Mouse (Mus musculus): ENCODE results near the gene Lrrk1.

- TF ChIP-seq MAFK (IDR thresholded peaks at IDR 0.05; ENCODE audit: insufficient read depth, low read depth, low read length), result no peak
- TF ChIP-seq CHD2 (IDR thresholded peaks at IDR 0.05; ENCODE audit: low read depth, low read length), result no peak
- no peak for TF ChIP-seq ZC3H11A (IDR thresholded peaks at IDR 0.05; ENCODE audit: borderline replicate concordance, low read depth, low read length)
- no peak for TF ChIP-seq HCFC1 (IDR thresholded peaks at IDR 0.05; ENCODE audit: borderline replicate concordance, insufficient read depth, low read length)
- no peak for TF ChIP-seq ZNF384 (IDR thresholded peaks at IDR 0.05; ENCODE audit: low read depth, low read length)
Measured at GRCm38 (mm10) chr7:66249426-66249825, 138.7 kb downstream of the Lrrk1 start.

All from ES-E14 (cell line).